Comparison of ENCODE assay signal across 9 mouse cellular contexts in the genomic region with DNA sequence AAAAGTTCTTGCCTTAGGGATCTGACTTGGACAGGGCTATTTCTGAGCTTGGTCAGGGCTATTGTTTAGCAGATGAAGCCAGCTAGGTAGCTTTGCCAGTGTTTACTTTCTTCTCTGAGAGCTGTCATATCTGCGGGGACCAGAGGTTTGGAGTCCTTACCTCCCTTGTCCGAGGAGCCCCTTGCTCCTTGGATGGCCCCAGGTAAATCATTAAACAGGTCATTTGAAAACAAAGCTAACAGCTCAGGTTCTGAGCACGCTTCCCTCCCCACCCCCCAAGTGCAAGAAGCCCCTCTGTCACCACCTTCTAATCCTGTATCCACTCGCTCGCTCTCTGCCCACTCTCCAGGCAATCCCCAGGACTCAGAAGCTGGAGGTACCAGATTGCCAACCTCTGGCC. TPM values are rescaled to one million over a fixed set of nuclear protein-coding genes. Genes with fewer than 3 reads are reported as not detected.
DNase-seq lines count a peak whose midpoint lies in the region; ATAC-seq lines count a peak whose summit lies in the region.
"Had no signal": no experiment of that assay in that cellular context is flagged by ENCODE, and none has a peak within 500 bp of the region (broad histone marks: within the 10 kb centered on the region; RNA-seq: fewer than 3 reads in every experiment).

No protein-coding gene starts in this region.

- no peaks in the 10 kb centered on the region for H3K27me3 ChIP-seq in limb, embryonic 11.5 days (ENCODE audit: control insufficient read depth, insufficient read depth, low read length)
- 0 out of 2 replicates have a peak, but pooled peaks cover 11% of the 10 kb centered on the region for H3K27me3 ChIP-seq in limb, embryonic 10.5 days (ENCODE audit: low read depth, poor library complexity, severe bottlenecking)
- H3K27me3 ChIP-seq in hindbrain, embryonic 15.5 days, result no peaks in the 10 kb centered on the region
- no peaks in the 10 kb centered on the region for H3K27me3 ChIP-seq in limb, embryonic 12.5 days
- H3K27me3 ChIP-seq in stomach, embryonic 16.5 days (ENCODE audit: control insufficient read depth, insufficient read depth, low read length), result no peaks in the 10 kb centered on the region

- H3K9me3 ChIP-seq in limb, embryonic 11.5 days (ENCODE audit: control insufficient read depth, low read length), result no peaks in the 10 kb centered on the region; the same call in 1 of the 2 replicates
- H3K9me3 ChIP-seq in limb, embryonic 10.5 days (replicated peaks), result no peaks in the 10 kb centered on the region
- no peaks in the 10 kb centered on the region for H3K9me3 ChIP-seq in hindbrain, embryonic 15.5 days
- H3K9me3 ChIP-seq in limb, embryonic 12.5 days, result 0 out of 2 replicates have a peak, but pooled peaks cover 3% of the 10 kb centered on the region
- no peaks in the 10 kb centered on the region for H3K9me3 ChIP-seq in stomach, embryonic 16.5 days (replicated peaks; ENCODE audit: control insufficient read depth, low read length)

- H3K27ac ChIP-seq in limb, embryonic 11.5 days (replicated peaks; ENCODE audit: low read depth, low read length), result no peak overlapping the region
- H3K27ac ChIP-seq in limb, embryonic 10.5 days, result no peak overlapping the region; the same call in 1 of the 2 replicates
- H3K27ac ChIP-seq in hindbrain, embryonic 15.5 days (replicated peaks), result no peak overlapping the region
- peak overlapping the region; percentile 31; the same call in 1 of the 2 replicates for H3K27ac ChIP-seq in limb, embryonic 12.5 days
- H3K27ac ChIP-seq in stomach, embryonic 16.5 days (ENCODE audit: low read length), result 0 out of 2 replicates have a peak overlapping the region, but pooled peaks have one; percentile 12

- no peak overlapping the region for H3K9ac ChIP-seq in limb, embryonic 11.5 days (ENCODE audit: low read length)
- peak overlapping the region; percentile 80 for H3K9ac ChIP-seq in hindbrain, embryonic 15.5 days
- H3K9ac ChIP-seq in limb, embryonic 12.5 days (replicated peaks), result 0 out of 2 replicates have a peak overlapping the region, but pooled peaks have one; percentile 3
- no peak overlapping the region for H3K9ac ChIP-seq in stomach, embryonic 16.5 days (ENCODE audit: low read length)

- H3K4me2 ChIP-seq in limb, embryonic 11.5 days (ENCODE audit: low read depth, severe bottlenecking), result peak overlapping the region; percentile 8; the same call in 1 of the 2 replicates
- H3K4me2 ChIP-seq in hindbrain, embryonic 15.5 days, result peak overlapping the region; percentile 92
- H3K4me2 ChIP-seq in limb, embryonic 12.5 days, result peak overlapping the region; percentile 94
- H3K4me2 ChIP-seq in stomach, embryonic 16.5 days (ENCODE audit: low read depth, low read length), result peak overlapping the region; percentile 10; the same call in 1 of the 2 replicates

- no peak overlapping the region for H3K4me3 ChIP-seq in limb, embryonic 11.5 days (ENCODE audit: low read depth, low read length)
- H3K4me3 ChIP-seq in limb, embryonic 10.5 days, result no peak overlapping the region; the same call in 1 of the 2 replicates
- H3K4me3 ChIP-seq in hindbrain, embryonic 15.5 days, result peak overlapping the region; percentile 89
- H3K4me3 ChIP-seq in limb, embryonic 12.5 days (replicated peaks), result no peak overlapping the region
- H3K4me3 ChIP-seq in stomach, embryonic 16.5 days (replicated peaks; ENCODE audit: low read length), result no peak overlapping the region
- H3K4me3 ChIP-seq: erythroblast, embryonic 14.5 days had no signal

- peaks cover 7% of the 10 kb centered on the region for H3K4me1 ChIP-seq in limb, embryonic 11.5 days (ENCODE audit: control insufficient read depth, insufficient read depth, low read length)
- H3K4me1 ChIP-seq in limb, embryonic 10.5 days, result peaks cover 42% of the 10 kb centered on the region
- peaks cover 39% of the 10 kb centered on the region for H3K4me1 ChIP-seq in hindbrain, embryonic 15.5 days (replicated peaks)
- peaks cover 32% of the 10 kb centered on the region for H3K4me1 ChIP-seq in limb, embryonic 12.5 days (replicated peaks)
- peaks cover 17% of the 10 kb centered on the region for H3K4me1 ChIP-seq in stomach, embryonic 16.5 days (ENCODE audit: control insufficient read depth, insufficient read depth, low read length)

- no peak for ATAC-seq in limb, embryonic 11.5 days (ENCODE audit: insufficient number of reproducible peaks, low FRiP score, low TSS enrichment, low read depth)
- no peak for ATAC-seq in hindbrain, embryonic 15.5 days (ENCODE audit: low FRiP score, low read depth)
- ATAC-seq in limb, embryonic 12.5 days (ENCODE audit: insufficient number of reproducible peaks, insufficient read depth, low FRiP score, low TSS enrichment, low read depth), result no peak
- ATAC-seq in stomach, embryonic 16.5 days (ENCODE audit: insufficient read depth, low FRiP score), result no peak
- ATAC-seq in megakaryocyte, adult 5-6 weeks (ENCODE audit: poor library complexity, severe bottlenecking), result no peak

- DNase-seq in limb, embryonic 11.5 days (ENCODE audit: low spot score), result no peak
- no peak for DNase-seq in limb, embryonic 10.5 days (ENCODE audit: low spot score)
- DNase-seq in thymus, postnatal 14 days, result no peak
- DNase-seq in urinary bladder, postnatal 4 days (ENCODE audit: low spot score in 2 of 2), result no peak

- 55% methylated on average over 5 of the region's 5 CpGs for WGBS in limb, embryonic 11.5 days
- 67% methylated on average over 5 of the region's 5 CpGs for WGBS in limb, embryonic 10.5 days
- 46% methylated on average over 5 of the region's 5 CpGs for WGBS in hindbrain, embryonic 15.5 days
- WGBS in limb, embryonic 12.5 days, result 58% methylated on average over 5 of the region's 5 CpGs
- WGBS in stomach, embryonic 16.5 days, result 52% methylated on average over 5 of the region's 5 CpGs

- H3K36me3 ChIP-seq in limb, embryonic 11.5 days (ENCODE audit: control insufficient read depth, insufficient read depth, low read length), result 0 out of 2 replicates have a peak, but pooled peaks cover 2% of the 10 kb centered on the region
- peaks cover 11% of the 10 kb centered on the region for H3K36me3 ChIP-seq in limb, embryonic 10.5 days
- peaks cover 13% of the 10 kb centered on the region; the same call in 1 of the 2 replicates for H3K36me3 ChIP-seq in hindbrain, embryonic 15.5 days
- peaks cover 11% of the 10 kb centered on the region for H3K36me3 ChIP-seq in limb, embryonic 12.5 days
- H3K36me3 ChIP-seq in stomach, embryonic 16.5 days (ENCODE audit: control insufficient read depth, insufficient read depth, low read length), result no peaks in the 10 kb centered on the region

RNA-seq across cellular contexts. Expression of a gene that starts 1.8 kb away (rescaled TPM):
- 9.2 and 11.8 TPM in 2 replicates for polyA plus RNA-seq in limb, embryonic 11.5 days (2014; fragmentation: Nextera tagmentation; extraction: Ambion mirVana)
- 6.4 and 10.6 TPM in 2 replicates for polyA plus RNA-seq in limb, embryonic 10.5 days (2016; fragmentation: Nextera tagmentation; extraction: Ambion mirVana)
- polyA plus RNA-seq in hindbrain, embryonic 15.5 days (2015; fragmentation: Nextera tagmentation; extraction: Ambion mirVana), result 26.6 and 27.5 TPM in 2 replicates
- polyA plus RNA-seq in limb, embryonic 12.5 days (2016; fragmentation: Nextera tagmentation; extraction: Ambion mirVana), result 13.2 and 14.1 TPM in 2 replicates
- 3.8 and 4.4 TPM in 2 replicates for polyA plus RNA-seq in stomach, embryonic 16.5 days (2015; fragmentation: Nextera tagmentation; extraction: Ambion mirVana)
- total RNA-seq in megakaryocyte, adult 5-6 weeks (2015), result 5.7 and 7.2 TPM in 2 replicates
- 2.1 TPM in 2 replicates for total RNA-seq in megakaryocyte, adult 5-6 weeks (2017)

Comparison
In these comparisons a context has a peak if more than half of its experiments do, and no peak if none do; other contexts are left out.
1. H3K27ac ChIP-seq: peak in limb, embryonic 12.5 days (single experiment) and stomach, embryonic 16.5 days (single experiment); none in limb, embryonic 11.5 days (single experiment), limb, embryonic 10.5 days (single experiment) and hindbrain, embryonic 15.5 days (single experiment).
2. H3K9ac ChIP-seq: peak in hindbrain, embryonic 15.5 days (single experiment) and limb, embryonic 12.5 days (single experiment); none in limb, embryonic 11.5 days (single experiment) and stomach, embryonic 16.5 days (single experiment).
3. H3K4me2 ChIP-seq: peak in every context shown above with its lines; median percentile 94 in limb, embryonic 12.5 days; 92 in hindbrain, embryonic 15.5 days; 10 in stomach, embryonic 16.5 days; 8 in limb, embryonic 11.5 days.